Mouse (Mus musculus): Measurements from ENCODE around the gene Slain1.

Gene Slain1

DNA sequence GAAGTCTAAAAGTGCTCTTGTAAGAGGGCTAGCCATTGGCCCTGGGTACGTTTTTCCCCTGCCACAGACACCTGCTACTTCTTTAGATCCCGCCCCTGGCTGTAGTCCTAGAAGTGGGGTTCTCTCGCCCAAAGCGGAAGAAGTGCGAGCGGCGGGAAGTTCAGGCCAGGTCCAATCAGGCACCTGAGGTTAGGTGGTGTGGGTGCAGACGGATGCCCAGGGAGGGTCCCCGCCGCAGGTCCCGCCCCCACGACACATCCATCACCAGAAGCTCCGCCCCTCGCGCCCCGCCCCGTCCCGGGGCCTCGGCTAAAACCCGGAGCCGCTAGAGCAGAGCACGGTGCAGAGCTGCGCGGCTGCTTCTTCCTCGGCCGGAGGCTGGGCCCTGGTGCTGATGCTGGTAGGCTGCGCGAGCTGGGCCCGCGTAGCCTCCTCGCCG, at the start of gene Slain1:
Gene Slain1 (plus strand): TSS at position 333 of the 439 bp plus-strand sequence.
- DNase-seq (ENCODE audit: low read depth in 1 of 2, low spot score in 2 of 2) = peak; percentile 7 to 26

DNA sequence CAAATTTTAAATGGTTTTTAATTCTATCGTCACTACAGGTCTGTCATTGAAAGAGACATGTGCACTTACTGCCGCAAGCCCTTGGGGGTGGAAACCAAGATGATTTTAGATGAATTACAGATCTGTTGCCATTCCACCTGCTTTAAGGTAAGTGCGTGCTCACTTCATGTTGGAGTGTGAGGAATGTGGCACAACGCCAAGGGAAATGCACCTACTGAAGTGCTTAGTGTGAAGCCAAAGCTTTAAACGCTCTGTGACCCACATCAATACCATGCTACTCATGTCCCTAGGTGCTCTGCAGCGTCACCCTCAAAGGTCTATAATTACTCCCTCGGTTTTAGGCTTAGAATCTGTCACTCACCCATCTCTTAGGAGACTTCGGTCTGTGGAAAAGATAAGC, 42.0 kb upstream of the Slain1 start:
- DNase-seq (ENCODE audit: low read depth in 1 of 2, low spot score in 2 of 2) = no peak

DNA sequence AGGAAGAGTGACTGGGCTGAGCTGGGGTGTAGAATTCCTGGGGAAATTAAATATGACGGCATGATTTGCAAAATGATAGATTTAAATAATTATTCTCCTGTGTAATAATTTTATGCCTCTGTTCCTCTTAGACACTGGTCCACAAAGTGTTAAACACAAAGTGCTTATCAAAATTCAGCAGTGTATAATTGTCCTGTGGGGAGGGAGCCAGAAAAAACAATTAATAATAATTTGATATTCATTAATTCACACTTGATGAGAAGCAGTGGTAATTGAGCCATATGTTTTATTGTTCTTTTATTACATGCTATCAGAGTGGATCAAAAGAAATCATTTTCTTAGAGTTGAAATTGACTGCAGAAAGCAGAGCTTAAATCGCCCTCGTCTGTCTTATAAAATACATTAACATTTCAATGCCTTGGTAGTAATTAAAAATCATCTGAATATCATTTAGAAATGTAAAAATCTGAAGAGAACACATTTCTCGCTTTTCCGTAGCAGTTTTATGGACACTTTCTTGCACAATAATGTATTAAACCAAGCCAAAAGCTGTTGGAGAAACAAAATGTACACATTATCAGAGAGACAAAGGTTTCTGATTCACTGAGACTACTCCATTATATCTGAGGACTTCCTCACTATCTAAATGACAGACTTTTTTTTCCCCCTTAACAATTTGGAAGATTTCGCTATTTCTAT, 36.3 kb upstream of the Slain1 start:
- no peak for DNase-seq (ENCODE audit: low read depth in 1 of 2, low spot score in 2 of 2)

DNA sequence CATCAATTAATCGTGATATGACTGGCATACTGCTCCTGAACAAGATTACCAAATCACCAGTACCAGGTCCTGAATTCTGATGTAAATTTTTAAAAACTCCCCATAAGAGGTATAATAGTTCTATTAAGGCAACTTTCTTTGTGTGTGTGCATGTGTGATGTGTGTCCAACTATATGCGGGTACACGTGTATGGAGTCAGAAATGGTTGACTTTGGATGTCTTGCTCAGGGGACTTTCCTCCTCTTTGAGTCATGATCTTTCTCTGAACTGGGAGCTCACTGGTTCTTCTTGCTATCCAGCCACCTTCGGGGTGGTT, 35.8 kb upstream of the Slain1 start:
- no peak for DNase-seq (ENCODE audit: low read depth in 1 of 2, low spot score in 2 of 2)

DNA sequence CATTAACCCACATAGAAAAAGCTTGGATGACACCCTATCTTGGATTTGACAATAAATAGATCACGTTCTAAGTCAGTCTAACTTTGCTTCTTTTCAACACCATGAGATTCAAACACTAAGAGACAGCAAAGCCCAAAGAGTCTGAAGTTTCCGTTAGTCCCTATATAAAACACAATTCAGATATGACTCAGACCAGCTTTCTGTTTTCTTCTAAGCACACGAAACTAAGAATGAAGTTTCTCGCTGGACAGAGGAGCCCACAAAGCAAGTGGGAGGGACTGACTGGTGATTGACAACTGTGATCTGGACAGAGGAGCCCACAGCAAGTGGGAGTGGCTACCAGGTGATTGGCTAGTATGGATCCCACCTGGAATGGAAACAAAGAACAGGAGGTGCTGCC, 30.3 kb upstream of the Slain1 start:
- no peak for DNase-seq (ENCODE audit: low read depth in 1 of 2, low spot score in 2 of 2)

DNA sequence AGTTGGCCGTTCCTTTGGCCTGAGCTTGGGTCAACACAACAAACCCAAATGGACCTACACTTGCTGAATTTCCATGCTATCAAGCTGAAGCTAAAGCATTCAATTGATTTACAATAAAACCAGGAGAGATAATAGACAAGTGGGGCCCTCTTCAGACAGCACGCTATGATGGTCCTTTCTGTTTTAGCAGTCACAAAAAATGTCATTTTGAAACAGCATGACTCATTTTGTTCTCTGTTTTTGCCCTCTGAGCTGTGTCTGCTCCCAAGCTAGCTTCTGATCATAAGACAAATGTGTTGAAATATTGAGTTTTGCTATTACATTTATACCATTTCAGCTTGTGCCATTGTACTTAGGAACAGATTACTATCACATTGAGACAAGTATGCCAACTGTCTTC, 28.8 kb upstream of the Slain1 start:
- DNase-seq (ENCODE audit: low read depth in 1 of 2, low spot score in 2 of 2) = no peak

DNA sequence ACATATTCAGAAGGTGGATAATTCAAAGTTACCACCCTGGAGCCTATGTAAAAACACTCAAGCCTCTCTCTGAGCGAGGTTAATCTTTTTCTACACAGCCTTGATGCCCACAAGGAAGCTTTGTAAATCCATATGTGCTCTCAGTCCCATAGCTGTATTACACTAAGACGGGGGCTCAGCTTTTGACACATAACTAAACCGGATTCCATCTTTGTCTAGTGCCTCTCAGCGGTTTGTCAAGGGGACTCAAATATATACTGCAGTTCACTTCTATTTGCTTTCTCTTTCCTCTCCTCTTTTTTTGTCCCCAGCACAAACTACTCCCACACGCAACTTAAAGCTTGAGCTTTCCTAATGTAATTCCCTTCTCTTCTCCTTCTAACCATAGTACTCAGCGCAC, 23.9 kb upstream of the Slain1 start:
- no peak for DNase-seq (ENCODE audit: low read depth in 1 of 2, low spot score in 2 of 2)

DNA sequence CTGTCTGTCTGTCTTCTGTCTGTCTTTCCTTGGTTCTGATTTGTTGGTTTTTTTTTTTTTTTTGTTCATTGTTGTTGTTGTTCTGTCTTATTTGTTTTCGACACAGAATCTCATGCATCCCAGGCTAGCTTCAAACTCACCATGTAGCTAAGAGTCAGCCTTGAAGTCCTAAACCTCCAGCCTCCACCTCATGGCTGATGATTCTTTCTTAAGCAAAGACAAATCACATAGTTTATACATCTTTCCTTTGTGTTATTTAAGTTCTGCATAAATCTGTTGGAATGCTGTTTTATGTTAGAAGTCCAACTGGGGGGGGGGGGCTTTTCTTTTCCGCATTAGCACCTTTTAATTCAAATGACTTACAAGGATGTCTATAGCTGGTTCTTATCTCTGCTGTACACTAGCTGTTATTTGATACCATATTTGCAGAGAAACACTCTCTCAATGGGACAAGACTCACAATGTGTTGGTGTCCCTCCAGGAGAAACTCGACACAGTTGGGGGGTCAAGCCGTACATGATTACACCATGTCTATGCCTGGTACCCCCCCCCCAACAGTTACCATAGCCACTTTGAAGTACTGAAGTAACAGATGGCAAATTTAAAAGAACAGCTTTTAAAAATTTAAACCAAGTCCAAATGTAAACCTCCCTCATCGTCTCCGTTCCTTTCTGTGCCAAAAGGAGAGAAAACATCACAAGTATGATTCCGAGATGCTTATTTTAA, 20.2 kb upstream of the Slain1 start:
- DNase-seq (ENCODE audit: low read depth in 1 of 2, low spot score in 2 of 2) = no peak

DNA sequence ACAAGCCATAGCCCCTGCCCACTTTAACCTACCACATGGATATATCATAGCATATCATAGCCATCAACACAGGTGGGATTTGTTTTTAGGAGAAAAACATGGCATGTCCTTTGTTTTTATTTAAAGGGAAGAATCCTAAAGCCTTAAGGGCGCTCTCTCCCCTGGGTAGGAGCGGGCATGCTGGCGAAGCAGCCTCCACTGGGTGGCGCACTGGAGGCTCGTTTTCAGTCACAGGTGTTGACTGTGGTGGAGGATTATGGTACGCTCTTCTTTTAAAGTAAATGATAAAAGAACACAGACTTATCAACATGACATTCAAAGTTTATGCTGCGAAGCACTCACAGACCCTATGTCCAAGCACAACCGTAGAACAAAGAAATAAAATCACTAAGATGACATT, 19.5 kb upstream of the Slain1 start:
- no peak for DNase-seq (ENCODE audit: low read depth in 1 of 2, low spot score in 2 of 2)

DNA sequence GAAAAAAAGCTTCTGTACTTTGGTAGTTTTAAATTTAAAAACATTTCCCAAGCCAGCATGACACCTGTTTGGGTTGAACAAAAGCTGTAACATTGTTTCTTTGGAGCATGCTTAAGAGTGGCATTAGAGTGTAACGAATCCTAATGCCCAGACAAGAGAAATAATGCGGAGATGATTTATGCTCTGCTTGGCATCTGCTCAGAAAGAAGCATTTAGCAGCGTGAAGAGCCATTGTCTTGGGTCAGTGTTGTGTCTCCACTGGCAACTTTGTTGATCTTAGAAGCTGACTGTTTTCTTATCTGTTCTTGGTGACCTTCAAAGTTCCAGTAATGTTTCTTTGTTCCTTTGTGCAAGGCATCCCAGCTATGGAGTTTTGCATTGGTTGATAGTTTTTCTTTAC, 6.1 kb upstream of the Slain1 start:
- DNase-seq (ENCODE audit: low read depth in 1 of 2, low spot score in 2 of 2) = no peak

DNA sequence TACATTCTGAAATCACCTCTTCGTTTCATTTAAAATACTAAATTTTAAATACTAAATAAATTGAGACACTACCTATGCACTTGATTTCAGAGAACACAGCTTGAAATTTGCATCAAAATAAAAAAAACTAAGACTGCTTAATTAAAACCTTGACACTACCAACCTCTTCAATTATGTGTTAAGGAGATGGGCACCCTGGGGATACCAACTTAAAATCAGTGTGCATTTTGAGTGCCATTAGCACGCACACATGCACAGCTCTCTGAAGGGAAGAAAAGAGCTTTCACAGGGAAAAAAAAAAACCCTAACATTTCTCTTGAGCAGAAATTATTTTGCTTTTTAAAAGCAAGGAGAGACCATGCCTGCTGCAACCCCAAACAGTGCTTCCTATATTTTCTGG, 2.0 kb upstream of the Slain1 start:
- no peak for DNase-seq (ENCODE audit: low read depth in 1 of 2, low spot score in 2 of 2)

DNA sequence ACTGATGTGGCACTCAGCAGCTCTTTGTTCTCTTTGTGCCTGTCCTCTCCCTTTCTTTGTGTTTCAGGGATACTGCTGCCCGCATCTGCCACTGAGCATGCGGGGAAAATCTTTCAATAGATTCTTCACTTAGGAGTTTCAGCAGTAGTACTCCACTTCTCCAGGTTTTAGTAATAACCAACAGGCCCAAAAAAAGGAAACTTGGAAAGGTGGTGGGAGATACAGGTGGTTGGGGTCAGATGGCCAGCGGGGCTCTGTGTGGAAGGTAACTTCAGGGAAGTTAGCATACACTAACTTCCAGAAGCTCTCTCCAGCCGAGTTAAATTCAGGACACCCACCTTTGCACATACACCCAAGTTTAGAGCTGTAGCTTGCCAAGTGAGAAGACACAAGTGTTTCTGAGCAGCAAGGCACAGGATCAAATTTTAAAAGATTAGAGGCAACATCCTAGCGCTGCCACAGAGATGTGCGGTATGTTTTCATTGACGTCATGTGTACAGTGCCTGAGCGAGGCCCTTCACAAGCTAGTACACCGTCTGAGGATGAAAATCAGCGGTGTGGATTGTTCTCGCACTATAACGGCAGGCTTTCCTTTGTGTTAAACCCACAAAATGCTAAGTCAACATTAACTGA, 1.3 kb upstream of the Slain1 start:
- no peak for DNase-seq (ENCODE audit: low read depth in 1 of 2, low spot score in 2 of 2)

DNA sequence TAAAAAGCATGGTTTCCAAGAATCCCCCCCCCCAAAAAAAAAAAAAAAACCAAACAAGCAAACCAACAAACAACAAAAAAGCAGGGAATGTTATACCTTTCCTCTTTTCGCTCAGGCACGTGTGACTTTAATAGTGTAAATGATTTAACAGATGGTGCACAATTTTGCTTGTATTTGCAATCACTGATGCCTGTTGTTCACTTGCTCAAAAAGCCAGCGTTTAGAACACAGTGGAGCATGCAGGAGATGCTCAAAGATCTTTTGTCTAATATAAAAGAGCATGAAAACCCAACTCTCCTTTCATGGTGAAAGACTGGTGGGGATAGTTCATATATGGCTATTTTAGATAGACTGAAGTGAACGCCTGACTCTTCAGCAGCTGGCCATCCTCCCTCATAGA, 726 bp upstream of the Slain1 start:
- no peak for DNase-seq (ENCODE audit: low read depth in 1 of 2, low spot score in 2 of 2)

DNA sequence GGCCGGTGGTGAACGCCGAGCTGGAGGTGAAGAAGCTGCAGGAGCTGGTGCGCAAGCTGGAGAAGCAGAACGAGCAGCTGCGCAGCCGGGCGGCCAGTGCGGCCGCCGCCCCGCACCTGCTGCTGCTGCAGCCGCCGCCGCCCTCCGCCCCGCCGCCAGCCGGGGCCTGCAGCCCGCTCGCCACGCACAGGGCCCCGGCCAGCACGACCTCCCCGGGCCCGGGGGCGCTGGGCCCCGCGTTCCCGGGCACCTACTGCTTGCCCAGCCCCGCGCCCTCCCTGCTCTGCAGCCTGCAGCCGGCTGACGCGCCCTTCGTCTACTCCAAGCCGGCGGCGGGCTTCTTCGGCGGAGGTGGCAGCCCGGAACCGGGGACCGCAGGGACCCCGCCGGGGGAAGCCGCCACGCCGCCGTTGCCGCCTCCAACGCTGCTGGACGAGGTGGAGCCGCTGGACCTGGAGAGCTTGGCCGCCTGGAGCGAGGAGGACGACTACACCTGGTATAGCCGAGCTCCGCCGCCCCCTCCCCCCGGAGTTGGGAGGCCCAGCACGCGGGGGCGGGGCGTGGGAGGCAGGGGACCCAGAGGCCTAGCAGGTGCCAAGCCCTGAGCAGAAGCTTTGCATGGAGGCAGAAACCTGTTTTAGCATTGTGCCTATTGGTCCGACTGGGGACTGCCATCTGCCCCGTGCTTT, 529 bp downstream of the Slain1 start:
- no peak for DNase-seq (ENCODE audit: low read depth in 1 of 2, low spot score in 2 of 2)

DNA sequence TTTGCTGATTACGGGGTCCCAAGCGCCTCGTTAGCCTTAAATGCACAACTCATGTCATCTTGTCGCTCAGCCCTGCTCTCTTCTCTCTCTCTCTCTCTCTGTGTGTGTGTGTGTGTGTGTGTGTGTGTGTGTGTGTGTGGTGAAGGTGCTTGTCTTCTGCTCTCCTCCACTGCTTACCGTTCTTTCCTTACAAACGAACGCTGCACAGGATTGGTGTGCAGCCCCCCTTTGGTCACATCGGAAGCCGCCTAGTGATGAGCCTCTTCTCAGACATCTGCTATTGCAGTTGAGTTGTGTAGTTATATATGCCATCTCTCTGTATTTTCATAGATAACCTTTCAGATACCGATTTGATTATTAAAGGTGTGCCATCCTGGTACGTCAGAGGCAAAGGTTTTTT, 1.1 kb downstream of the Slain1 start:
- DNase-seq (ENCODE audit: low read depth in 1 of 2, low spot score in 2 of 2) = no peak

DNA sequence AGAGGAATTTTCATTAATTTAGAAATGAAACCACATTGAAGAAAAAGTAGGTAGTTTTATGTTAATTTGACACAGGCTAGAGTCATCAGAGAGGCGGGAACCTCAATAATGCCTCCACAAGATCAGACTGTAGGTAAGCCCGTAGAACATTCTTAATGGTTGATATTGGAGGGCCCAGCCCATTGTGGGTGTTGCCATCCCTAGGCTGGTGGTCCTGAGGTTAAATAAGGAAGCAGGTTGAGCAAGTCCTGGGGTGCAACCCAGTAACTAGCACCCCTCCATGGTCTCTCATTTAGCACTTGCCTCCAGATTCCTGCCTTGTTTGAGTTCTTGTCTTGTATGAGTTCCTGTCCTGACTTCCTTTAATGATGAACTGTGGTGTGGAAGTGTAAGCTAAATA, 1.5 kb downstream of the Slain1 start:
- DNase-seq (ENCODE audit: low read depth in 1 of 2, low spot score in 2 of 2) = no peak

DNA sequence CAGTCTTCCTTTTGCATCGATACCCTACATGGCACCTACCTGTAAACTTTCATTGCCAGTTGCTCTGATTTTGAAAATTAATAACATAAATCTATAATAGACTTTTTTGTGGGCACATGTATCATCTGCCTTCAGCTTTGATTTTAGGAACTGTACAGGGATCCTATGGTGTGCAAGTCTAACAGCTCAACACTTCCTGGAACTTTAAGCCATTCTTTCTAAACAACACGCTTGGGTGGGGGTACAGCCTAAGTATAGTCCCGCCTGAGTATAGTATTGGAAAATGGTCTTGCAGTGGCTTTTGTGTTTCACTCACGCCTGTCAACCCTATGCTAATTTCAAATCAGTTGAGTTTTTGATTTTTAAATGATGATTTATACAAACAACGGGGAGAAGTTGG, 2.5 kb downstream of the Slain1 start:
- no peak for DNase-seq (ENCODE audit: low read depth in 1 of 2, low spot score in 2 of 2)

DNA sequence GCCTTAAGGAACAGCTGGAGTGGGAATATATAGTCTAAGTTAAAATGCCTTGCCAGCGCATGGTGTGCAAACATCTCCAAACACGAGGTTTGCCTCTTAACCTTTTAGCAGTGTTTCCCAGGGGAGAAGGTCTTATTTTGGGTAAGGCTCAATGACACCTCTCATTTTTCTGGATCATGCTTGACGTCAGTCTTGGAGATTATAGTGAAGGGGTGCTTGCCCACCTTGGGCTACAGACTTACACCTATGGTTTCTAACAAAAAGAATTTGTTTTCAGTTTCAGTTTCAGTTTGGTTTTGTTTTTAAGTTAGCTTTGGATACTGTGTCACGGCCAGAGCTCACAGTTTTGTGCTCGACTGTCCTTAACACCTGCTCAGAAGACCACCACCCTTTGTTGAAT, 3.8 kb downstream of the Slain1 start:
- DNase-seq (ENCODE audit: low read depth in 1 of 2, low spot score in 2 of 2) = no peak

DNA sequence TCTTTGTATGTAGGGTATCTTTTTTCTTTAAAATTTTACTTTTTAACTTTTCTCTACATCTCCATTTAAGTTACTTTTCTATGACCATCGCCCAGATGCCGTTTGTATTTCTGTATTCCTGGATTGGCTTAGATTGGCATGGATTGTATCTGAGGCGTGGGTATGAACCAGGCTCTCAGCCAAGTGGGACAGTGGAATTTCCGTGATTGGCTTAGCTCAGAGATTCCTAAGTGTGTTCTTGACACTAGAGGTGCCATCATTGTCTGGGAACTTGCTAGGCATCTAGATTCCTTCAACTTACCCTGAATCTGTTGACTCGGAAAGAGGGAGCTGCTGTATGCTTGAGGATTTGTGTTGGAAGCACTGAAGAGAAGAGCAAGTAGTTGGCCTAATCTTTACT, 5.4 kb downstream of the Slain1 start:
- DNase-seq (ENCODE audit: low read depth in 1 of 2, low spot score in 2 of 2) = no peak

DNA sequence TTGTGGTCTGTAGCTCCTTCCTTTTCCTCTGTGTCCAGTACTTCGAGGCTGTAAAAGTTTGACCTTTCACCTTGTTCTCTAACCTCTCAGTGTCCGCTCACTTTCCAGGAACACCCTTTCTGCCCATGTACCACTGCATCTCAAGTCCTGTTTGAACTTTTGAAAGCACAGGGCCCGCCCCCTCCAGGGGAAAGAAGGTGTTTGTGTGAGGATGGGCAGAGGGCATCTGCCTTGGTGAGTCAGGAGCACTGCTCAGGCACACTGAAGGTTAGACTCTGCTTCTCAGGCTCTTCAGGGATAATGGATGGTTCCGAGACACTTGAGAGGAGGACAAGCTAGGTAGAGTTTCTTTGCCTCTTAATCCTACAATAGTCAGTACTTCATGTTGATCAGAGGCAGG, 7.8 kb downstream of the Slain1 start:
- DNase-seq (ENCODE audit: low read depth in 1 of 2, low spot score in 2 of 2) = no peak

DNA sequence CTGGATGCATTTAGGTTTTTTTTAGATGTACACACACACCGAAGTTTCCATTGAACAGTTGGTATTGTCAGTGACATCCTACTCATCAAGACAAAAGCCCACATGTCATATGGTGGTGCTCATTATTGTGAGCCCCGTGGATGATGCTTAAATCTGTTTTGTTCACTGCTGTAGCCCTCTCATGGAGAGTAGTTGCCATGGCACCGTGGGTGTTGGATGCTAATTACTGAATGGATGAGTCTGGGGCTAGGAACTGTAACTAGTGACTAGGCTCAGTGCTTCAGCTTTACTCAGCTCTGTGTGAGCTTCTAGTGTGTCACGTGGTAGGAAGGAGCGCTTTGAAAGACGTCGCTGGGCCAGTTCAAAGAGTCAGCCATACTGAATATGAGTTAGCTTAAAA, 13.0 kb downstream of the Slain1 start:
- no peak for DNase-seq (ENCODE audit: low read depth in 1 of 2, low spot score in 2 of 2)

DNA sequence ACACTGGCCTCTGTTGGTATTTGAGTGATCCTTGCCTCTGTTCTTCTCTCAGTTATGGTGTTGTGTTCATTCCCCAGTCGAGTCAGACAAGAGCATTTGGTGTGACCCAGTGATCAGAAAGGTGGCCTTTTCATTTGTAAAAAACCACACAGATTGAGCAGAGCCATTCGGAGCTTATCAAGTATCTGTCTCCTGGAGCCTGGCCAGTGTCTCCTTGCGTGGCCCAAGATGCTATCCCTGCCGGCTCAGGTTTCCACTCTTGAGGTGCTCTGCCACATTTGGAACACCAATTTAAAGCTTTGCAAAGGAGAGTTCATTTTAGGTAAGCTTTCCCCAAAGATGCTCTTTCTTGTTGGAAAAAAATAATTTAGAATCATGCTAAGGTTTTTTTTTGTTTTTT, 14.4 kb downstream of the Slain1 start:
- DNase-seq (ENCODE audit: low read depth in 1 of 2, low spot score in 2 of 2) = no peak
